Mouse (Mus musculus): ENCODE results near the gene St7. TPM values are rescaled to one million over a fixed set of nuclear protein-coding genes. Genes with fewer than 3 reads are reported as not detected.

St7 gene
- total and polyA plus RNA-seq, 2 experiments from 2014 or later: 17.7 to 38.5 TPM

DNA sequence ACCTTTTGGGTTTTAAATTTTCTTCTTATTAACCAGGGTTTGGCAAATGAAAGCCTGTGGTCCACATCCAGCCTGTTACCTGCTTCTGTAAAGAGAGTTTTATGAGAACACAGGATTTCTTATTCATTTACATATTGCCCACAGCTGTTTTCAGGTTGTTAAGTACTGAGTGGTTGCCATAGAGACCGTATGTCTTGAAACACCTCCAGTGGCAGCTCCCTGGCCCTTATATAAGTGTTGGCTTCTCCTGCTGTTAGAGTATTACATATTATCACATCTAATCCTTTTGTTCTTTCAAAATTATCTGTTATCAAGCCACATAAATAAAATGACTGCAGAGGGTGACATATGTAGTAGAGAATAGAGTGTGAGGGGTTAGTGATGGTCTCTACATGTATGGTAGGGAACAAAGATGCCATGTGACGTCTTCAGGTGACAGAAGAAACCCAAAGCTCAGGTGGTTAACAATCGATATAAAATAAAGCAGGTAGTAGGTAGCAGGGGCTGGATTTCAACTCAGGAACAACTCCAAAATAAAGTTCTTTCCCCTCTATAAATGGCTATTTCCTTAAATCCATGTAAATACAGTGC is 183.4 kb downstream of the St7 start:
- Histone ChIP-seq H3K9me3 (replicated peaks; ENCODE audit: control insufficient read depth, low read length) (no peaks in the 10 kb centered on the region), H3K4me2 (ENCODE audit: low read depth, low read length) (no peak overlapping the region), H3K9ac (replicated peaks; ENCODE audit: low read depth, low read length) (no peak overlapping the region), H3K4me1 (ENCODE audit: control insufficient read depth, insufficient read depth) (0 out of 2 replicates have a peak, but pooled peaks cover 9% of the 10 kb centered on the region), H3K27ac (ENCODE audit: low read depth) (peak overlapping the region; percentile 52), H3K4me3 (ENCODE audit: low read depth, low read length) (no peak overlapping the region), H3K27me3 (ENCODE audit: control insufficient read depth, insufficient read depth, low read length) (no peaks in the 10 kb centered on the region), H3K36me3 (replicated peaks; ENCODE audit: control insufficient read depth, insufficient read depth, low read length) (peaks cover 23% of the 10 kb centered on the region; the same call in 1 of the 2 replicates)
- WGBS: 72% methylated on average over 3 of the region's 3 CpGs
- TF ChIP-seq EP300 (IDR thresholded peaks at IDR 0.05; ENCODE audit: low read depth) (no peak), CTCF (IDR thresholded peaks at IDR 0.05; ENCODE audit: low read depth) (no peak)
- ATAC-seq (ENCODE audit: insufficient read depth, low read depth): no peak
- DNase-seq (ENCODE audit: low spot score): no peak

DNA sequence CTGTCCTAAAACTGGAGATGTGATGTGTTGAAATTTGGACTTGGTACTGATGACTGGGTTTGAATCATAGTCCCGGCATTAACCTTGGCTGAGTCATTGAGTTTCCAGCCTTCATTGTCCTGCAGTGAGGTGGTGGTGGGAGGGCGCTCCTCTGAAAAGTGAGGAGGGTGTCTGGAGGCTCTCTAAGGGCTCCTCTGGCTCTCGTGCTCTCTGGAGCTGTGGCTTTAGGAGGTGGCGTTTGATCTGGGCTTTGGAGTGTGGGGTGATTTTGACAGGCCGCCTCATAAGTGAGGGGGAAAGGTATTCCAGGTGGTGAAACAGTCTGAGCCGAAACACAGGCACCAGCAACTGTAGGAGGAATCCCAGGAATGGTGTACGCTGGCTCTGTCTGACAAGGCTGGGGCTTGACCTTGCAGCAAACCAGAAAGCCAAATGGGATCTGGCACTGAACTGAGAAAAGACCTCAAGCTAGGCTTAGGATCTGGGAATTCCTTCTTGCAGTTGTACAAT is 184.0 kb downstream of the St7 start:
- H3K4me1 ChIP-seq (ENCODE audit: control insufficient read depth, insufficient read depth): 0 out of 2 replicates have a peak, but pooled peaks cover 9% of the 10 kb centered on the region
- 28% methylated on average over 7 of the region's 7 CpGs for WGBS
- no peak for TF ChIP-seq CTCF (IDR thresholded peaks at IDR 0.05; ENCODE audit: low read depth)
- TF ChIP-seq EP300 (IDR thresholded peaks at IDR 0.05; ENCODE audit: low read depth): no peak
- H3K9ac ChIP-seq (replicated peaks; ENCODE audit: low read depth, low read length): no peak overlapping the region
- H3K4me3 ChIP-seq (ENCODE audit: low read depth, low read length): no peak overlapping the region
- ATAC-seq (ENCODE audit: insufficient read depth, low read depth): peak; percentile 89
- H3K27ac ChIP-seq (ENCODE audit: low read depth): peak overlapping the region; percentile 52
- peak; percentile 34 for DNase-seq (ENCODE audit: low spot score)
- H3K4me2 ChIP-seq (ENCODE audit: low read depth, low read length): no peak overlapping the region
- H3K27me3 ChIP-seq (ENCODE audit: control insufficient read depth, insufficient read depth, low read length): no peaks in the 10 kb centered on the region
- 0 out of 2 replicates have a peak, but pooled peaks cover 17% of the 10 kb centered on the region for H3K36me3 ChIP-seq (replicated peaks; ENCODE audit: control insufficient read depth, insufficient read depth, low read length)
- H3K9me3 ChIP-seq (replicated peaks; ENCODE audit: control insufficient read depth, low read length): no peaks in the 10 kb centered on the region

DNA sequence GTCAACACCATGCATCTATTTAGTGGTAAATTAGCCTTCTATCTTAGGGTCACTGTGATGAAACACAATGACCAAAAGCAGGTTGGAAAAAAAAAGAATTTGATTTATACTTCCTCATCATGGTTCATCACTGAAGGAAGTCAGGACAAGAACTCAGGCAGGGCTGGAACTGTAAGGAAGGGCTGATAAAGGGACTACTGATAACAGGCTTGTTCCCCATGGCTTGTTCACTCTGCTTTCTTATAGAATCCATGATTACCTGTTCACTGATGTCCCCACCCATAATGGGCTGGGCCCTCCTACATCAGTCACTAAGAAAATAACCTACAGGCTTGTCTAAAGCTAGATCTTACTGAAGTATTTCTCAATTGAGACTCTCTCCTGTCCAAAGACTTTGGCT is 190.2 kb downstream of the St7 start:
- Histone ChIP-seq H3K4me1 (ENCODE audit: control insufficient read depth, insufficient read depth) (no peaks in the 10 kb centered on the region), H3K36me3 (replicated peaks; ENCODE audit: control insufficient read depth, insufficient read depth, low read length) (peaks cover 25% of the 10 kb centered on the region), H3K27me3 (ENCODE audit: control insufficient read depth, insufficient read depth, low read length) (no peaks in the 10 kb centered on the region), H3K4me2 (ENCODE audit: low read depth, low read length) (no peak overlapping the region), H3K27ac (ENCODE audit: low read depth) (no peak overlapping the region), H3K9ac (replicated peaks; ENCODE audit: low read depth, low read length) (no peak overlapping the region), H3K4me3 (ENCODE audit: low read depth, low read length) (no peak overlapping the region), H3K9me3 (replicated peaks; ENCODE audit: control insufficient read depth, low read length) (no peaks in the 10 kb centered on the region)
- DNase-seq (ENCODE audit: low spot score) (no peak), ATAC-seq (ENCODE audit: insufficient read depth, low read depth) (no peak)
- TF ChIP-seq CTCF (IDR thresholded peaks at IDR 0.05; ENCODE audit: low read depth): no peak
- no peak for TF ChIP-seq EP300 (IDR thresholded peaks at IDR 0.05; ENCODE audit: low read depth)

DNA sequence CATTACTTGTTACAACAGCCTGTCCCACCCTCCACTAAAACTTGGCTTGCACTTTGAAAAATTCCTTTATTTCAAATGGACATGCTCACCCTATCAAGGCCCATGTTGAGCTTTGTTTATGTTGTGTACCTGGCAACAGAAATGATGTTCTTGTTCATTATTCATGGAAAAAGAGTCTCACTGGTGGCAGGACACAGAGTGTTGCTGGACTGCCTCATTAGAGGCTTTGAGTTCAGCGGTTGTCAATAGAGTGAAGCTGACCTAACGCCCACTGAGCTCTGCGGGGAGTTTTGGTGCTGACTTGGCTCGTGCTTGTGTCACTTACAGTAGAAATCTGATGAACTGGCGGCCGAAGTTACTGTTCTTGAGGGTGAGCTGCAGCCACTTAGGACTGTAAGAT is 195.0 kb downstream of the St7 start:
- ATAC-seq (ENCODE audit: insufficient read depth, low read depth) (no peak), DNase-seq (ENCODE audit: low spot score) (no peak)
- no peak overlapping the region for H3K9ac ChIP-seq (replicated peaks; ENCODE audit: low read depth, low read length)
- H3K4me1 ChIP-seq (ENCODE audit: control insufficient read depth, insufficient read depth): no peaks in the 10 kb centered on the region
- TF ChIP-seq CTCF (IDR thresholded peaks at IDR 0.05; ENCODE audit: low read depth) (no peak), EP300 (IDR thresholded peaks at IDR 0.05; ENCODE audit: low read depth) (no peak)
- 59% methylated on average over 6 of the region's 6 CpGs for WGBS
- no peaks in the 10 kb centered on the region for H3K27me3 ChIP-seq (ENCODE audit: control insufficient read depth, insufficient read depth, low read length)
- H3K27ac ChIP-seq (ENCODE audit: low read depth): no peak overlapping the region
- H3K4me2 ChIP-seq (ENCODE audit: low read depth, low read length): no peak overlapping the region
- no peaks in the 10 kb centered on the region for H3K9me3 ChIP-seq (replicated peaks; ENCODE audit: control insufficient read depth, low read length)
- H3K4me3 ChIP-seq (ENCODE audit: low read depth, low read length): no peak overlapping the region
- H3K36me3 ChIP-seq (replicated peaks; ENCODE audit: control insufficient read depth, insufficient read depth, low read length): peaks cover 28% of the 10 kb centered on the region

DNA sequence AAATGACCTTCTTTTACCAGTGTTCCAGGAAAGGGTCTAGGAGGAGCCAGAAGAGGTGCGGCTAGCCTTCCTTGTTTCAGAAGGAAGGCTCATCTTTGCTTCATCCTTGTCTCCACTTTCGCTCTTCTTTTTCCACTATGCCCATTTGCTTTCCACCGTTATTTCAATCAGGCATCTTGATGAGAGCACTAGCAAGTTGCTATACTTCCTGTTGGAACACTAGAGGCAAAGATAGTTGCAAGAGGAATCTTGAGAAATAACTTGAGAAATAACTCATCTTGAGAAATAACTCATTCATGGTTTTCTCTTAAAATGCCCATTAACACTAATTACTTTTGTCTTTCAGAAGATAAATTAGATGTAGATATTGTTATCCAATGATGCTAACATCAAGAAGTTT is 202.8 kb downstream of the St7 start:
- H3K4me3 ChIP-seq (ENCODE audit: low read depth, low read length): no peak overlapping the region
- no peaks in the 10 kb centered on the region for H3K27me3 ChIP-seq (ENCODE audit: control insufficient read depth, insufficient read depth, low read length)
- no peak for ATAC-seq (ENCODE audit: insufficient read depth, low read depth)
- no peak overlapping the region for H3K27ac ChIP-seq (ENCODE audit: low read depth)
- no peaks in the 10 kb centered on the region for H3K4me1 ChIP-seq (ENCODE audit: control insufficient read depth, insufficient read depth)
- H3K4me2 ChIP-seq (ENCODE audit: low read depth, low read length): no peak overlapping the region
- no peaks in the 10 kb centered on the region for H3K9me3 ChIP-seq (replicated peaks; ENCODE audit: control insufficient read depth, low read length)
- no peak for DNase-seq (ENCODE audit: low spot score)
- H3K36me3 ChIP-seq (replicated peaks; ENCODE audit: control insufficient read depth, insufficient read depth, low read length): no peaks in the 10 kb centered on the region
- no peak overlapping the region for H3K9ac ChIP-seq (replicated peaks; ENCODE audit: low read depth, low read length)
- WGBS: 95% methylated on average over 3 of the region's 3 CpGs
- no peak for TF ChIP-seq EP300 (IDR thresholded peaks at IDR 0.05; ENCODE audit: low read depth)
- no peak for TF ChIP-seq CTCF (IDR thresholded peaks at IDR 0.05; ENCODE audit: low read depth)

DNA sequence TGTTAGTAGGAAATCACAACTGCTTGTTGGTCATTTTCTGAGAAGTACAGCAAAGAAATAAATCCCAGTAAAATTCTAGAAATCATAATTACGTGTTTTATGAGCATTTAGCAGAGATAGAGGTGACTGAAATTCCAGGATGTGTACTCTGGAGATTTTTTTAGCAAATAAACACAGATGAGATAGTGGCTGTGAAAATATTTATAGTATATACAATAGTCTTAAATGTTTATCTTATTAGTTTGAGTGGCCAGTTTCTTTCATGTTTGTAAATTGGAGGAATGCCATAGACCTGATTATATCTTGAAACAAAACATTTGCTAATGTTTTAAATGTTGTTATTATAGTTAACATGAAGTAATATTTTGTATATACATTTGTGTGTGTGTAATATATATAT is 205.8 kb downstream of the St7 start:
- Histone ChIP-seq H3K36me3 (replicated peaks; ENCODE audit: control insufficient read depth, insufficient read depth, low read length) (no peaks in the 10 kb centered on the region), H3K4me1 (ENCODE audit: control insufficient read depth, insufficient read depth) (peaks cover 2% of the 10 kb centered on the region; the same call in 1 of the 2 replicates), H3K9me3 (replicated peaks; ENCODE audit: control insufficient read depth, low read length) (no peaks in the 10 kb centered on the region), H3K27me3 (ENCODE audit: control insufficient read depth, insufficient read depth, low read length) (no peaks in the 10 kb centered on the region), H3K27ac (ENCODE audit: low read depth) (no peak overlapping the region), H3K4me2 (ENCODE audit: low read depth, low read length) (no peak overlapping the region), H3K9ac (replicated peaks; ENCODE audit: low read depth, low read length) (no peak overlapping the region), H3K4me3 (ENCODE audit: low read depth, low read length) (no peak overlapping the region)
- DNase-seq (ENCODE audit: low spot score): no peak
- TF ChIP-seq EP300 (IDR thresholded peaks at IDR 0.05; ENCODE audit: low read depth): no peak
- TF ChIP-seq CTCF (IDR thresholded peaks at IDR 0.05; ENCODE audit: low read depth): no peak
- 60% methylated on average over 1 of the region's 1 CpGs for WGBS
- ATAC-seq (ENCODE audit: insufficient read depth, low read depth): no peak

Measured in heart, postnatal 0 days (tissue).